Mouse (Mus musculus): Measurements from ENCODE around the gene Gpn1.

DNA sequence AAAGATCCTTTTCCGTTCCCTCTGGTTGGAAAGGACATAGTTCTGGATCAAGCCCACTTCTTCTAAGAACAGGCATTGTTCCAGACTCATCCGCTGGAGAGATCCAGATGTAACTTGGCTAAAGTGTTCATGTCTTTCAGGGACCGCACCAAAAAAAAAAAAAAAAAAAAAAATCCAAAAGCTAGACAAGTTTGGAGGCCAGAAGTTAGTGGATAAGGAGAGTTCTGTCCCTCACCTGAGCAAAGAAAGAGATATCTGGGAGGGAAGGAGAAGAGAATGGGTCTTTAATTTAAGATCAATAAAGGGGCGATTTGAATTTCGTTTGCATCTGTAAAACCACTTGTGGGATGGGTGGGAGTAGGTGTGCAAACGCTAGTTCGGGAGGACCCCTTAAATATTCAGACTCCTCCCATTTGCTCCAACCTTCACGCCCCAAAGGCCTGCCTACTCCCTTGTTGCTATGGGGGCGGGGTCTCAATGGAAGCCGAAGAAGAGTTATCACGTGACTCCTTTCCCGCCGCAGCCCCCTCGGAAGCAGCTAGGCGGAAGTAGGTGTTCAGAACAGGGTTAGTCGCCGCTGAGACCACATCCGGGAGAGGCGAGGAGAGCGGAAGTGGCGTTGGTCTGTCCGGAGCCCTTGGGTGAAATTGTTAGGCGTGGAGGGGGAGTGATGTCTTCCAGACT is 42.5 kb upstream of the Gpn1 start, which contains the start of gene Zfp512:
- TF ChIP-seq POLR2A (IDR thresholded peaks at IDR 0.05; ENCODE audit: borderline replicate concordance, low read depth, low read length): no peak
- TF ChIP-seq CTCF (IDR thresholded peaks at IDR 0.05; ENCODE audit: low read depth, low read length): no peak

Data from bone marrow macrophage, adult 2 months (primary cell).